Mouse (Mus musculus) heart, postnatal 0 days (tissue): ENCODE measurements around the gene Gatd1.
A peak's percentile ranks its signal among the peaks of the same experiment; 100 is the strongest.

Source experiments
- CTCF ChIP-seq: IDR thresholded peaks from 2 replicates; pipeline ENCODE4 v1.5.1; 2016; ENCODE audit warnings: antibody characterized with exemption, control low read depth, low read depth
- EP300 ChIP-seq: IDR thresholded peaks from 2 replicates; pipeline ENCODE4 v1.6.1; 2016; ENCODE audit warnings: antibody characterized with exemption, low read depth

DNA sequence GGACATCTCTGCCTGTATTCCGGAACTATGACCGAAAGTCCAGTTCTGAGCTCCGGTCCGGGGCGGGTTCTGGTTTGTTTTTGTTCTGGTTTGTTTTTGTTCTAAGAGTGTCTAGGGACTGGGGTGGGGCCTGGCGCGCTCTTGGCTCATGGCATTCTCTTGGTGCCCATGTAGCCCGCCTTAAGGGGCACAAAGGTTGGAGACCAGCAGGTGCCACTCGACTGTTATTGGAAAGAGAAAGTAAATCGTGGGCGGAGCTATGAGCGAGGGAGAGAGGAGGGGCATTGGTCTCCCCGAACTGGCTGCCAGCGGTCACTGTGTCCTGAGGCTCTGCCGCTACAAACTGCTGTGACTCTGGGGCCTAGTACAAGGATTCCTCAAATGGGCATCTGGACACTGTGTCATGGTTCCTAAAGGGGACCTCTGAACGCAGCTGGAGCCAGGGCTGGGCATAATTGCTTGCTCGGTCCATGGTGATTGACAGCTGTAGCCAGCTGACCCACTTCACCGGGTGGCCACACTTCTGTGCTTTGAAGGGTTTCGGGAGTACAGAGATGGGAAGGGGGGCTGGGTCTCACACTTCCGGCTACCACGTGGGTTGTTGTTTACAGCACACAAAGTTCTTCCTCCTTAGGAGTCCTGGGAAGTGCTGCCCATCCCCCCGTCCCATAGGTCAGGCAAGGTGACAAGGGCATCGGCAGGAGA lies 41.8 kb upstream of the Gatd1 start:
- 0 out of 2 replicates have a peak, but pooled peaks have one; percentile 7 for TF ChIP-seq CTCF
- peak; percentile 91 for TF ChIP-seq EP300
